Mouse (Mus musculus) stomach, postnatal 0 days (tissue): ENCODE measurements around the gene Il21. TPM values are rescaled to one million over a fixed set of nuclear protein-coding genes. Genes with fewer than 3 reads are reported as not detected.

Source experiments
- ATAC-seq: fragments of 200-750 bp; cut with Nextera tagmentation; 2 replicates; pipeline ENCODE4 v1.8.0; 2017; ENCODE audit not compliant: low FRiP score, low TSS enrichment
- DNase-seq: peaks from one replicate; pipeline ENCODE4 v3.0.0-alpha.2; 2016; ENCODE audit warnings: low spot score
- H3K27ac ChIP-seq: fragments of 300-500 bp; sonication (generic); replicated peaks from 2 replicates; pipeline ENCODE4 v1.5.1; 2014; ENCODE audit warnings: mild to moderate bottlenecking, control low read depth
- H3K27me3 ChIP-seq: fragments of 300-500 bp; sonication (generic); 2 replicates; pipeline ENCODE4 v1.6.1; 2014; ENCODE audit warnings: low read length; ENCODE audit not compliant: control insufficient read depth, insufficient read depth
- H3K36me3 ChIP-seq: fragments of 300-500 bp; sonication (generic); 2 replicates; pipeline ENCODE4 v1.6.1; 2014; ENCODE audit warnings: low read length, mixed read lengths; ENCODE audit not compliant: control insufficient read depth, insufficient read depth
- H3K4me1 ChIP-seq: fragments of 300-500 bp; sonication (generic); replicated peaks from 2 replicates; pipeline ENCODE4 v1.6.1; 2014; ENCODE audit warnings: antibody characterized with exemption; ENCODE audit not compliant: control insufficient read depth, insufficient read depth
- H3K4me2 ChIP-seq: fragments of 300-500 bp; sonication (generic); replicated peaks from 2 replicates; pipeline ENCODE4 v1.6.1; 2014; ENCODE audit warnings: low read depth, mild to moderate bottlenecking, control low read depth, moderate library complexity
- H3K4me3 ChIP-seq: fragments of 300-500 bp; sonication (generic); 2 replicates; pipeline ENCODE4 v1.5.1; 2014; ENCODE audit warnings: low read depth, low read length, control low read depth
- H3K9ac ChIP-seq: fragments of 300-500 bp; sonication (generic); 2 replicates; pipeline ENCODE4 v1.6.1; 2014; ENCODE audit warnings: mild to moderate bottlenecking, low read length, control low read depth, mixed read lengths
- H3K9me3 ChIP-seq: fragments of 300-500 bp; sonication (generic); 2 replicates; pipeline ENCODE4 v1.6.1; 2016; ENCODE audit warnings: low read length; ENCODE audit not compliant: control insufficient read depth
- EP300 ChIP-seq: optimal IDR thresholded peaks from 2 replicates; pipeline ENCODE3; 2016; ENCODE audit warnings: antibody characterized with exemption
- WGBS: fragments of 180-500 bp; shearing (Covaris S2); extraction: QIAGEN DNeasy Blood & Tissue Kit; methylation state at CpG from one replicate; pipeline ENCODE4 v1.1.7; 2014; 5-methylcytosine and 5-hydroxymethylcytosine counted together
- microRNA-seq: library from miRNA; unstranded; fragments of <30 nt; microRNA quantifications from one replicate; pipeline ENCODE4, GENCODE M21; 2016
- polyA plus RNA-seq: library from polyadenylated mRNA; unstranded; fragments of >200 nt; fragmentation: Nextera tagmentation; extraction: Ambion mirVana; gene quantifications from 2 replicates; pipeline ENCODE4 v1.2.1, GENCODE M21; 2015

Gene Il21
- polyA plus RNA-seq, 1 experiment from 2014 or later = not detected

- H3K9ac ChIP-seq = no peak overlapping the region
- H3K4me2 ChIP-seq = no peak overlapping the region
- no peak overlapping the region for H3K27ac ChIP-seq
- no peak for TF ChIP-seq EP300
- H3K4me1 ChIP-seq = no peaks in the 10 kb centered on the region
- no peaks in the 10 kb centered on the region for H3K9me3 ChIP-seq
- DNase-seq (no peak), ATAC-seq (no peak)
- no peaks in the 10 kb centered on the region for H3K27me3 ChIP-seq
- WGBS = 85% methylated on average over 8 of the region's 8 CpGs
- H3K36me3 ChIP-seq = no peaks in the 10 kb centered on the region
- H3K4me3 ChIP-seq = no peak overlapping the region
Observed at GRCm38 (mm10) chr3:37173285-37173684, 59.2 kb downstream of the Il21 start.

Small RNA genes within 50 kb of the gene (microRNA-seq; reads per million reads assigned to microRNA genes)
- not detected for gene Gm24169

Other genes with a start within 250 kb of the Il21 start
- gene Adad1, start 169.1 kb downstream of the Il21 start, polyA plus RNA-seq = 0.28 and 0.30 TPM in 2 replicates
- gene Il2, start 106.7 kb downstream of the Il21 start, polyA plus RNA-seq = 0.51 and 0.53 TPM in 2 replicates
- gene Bbs12, start 79.9 kb upstream of the Il21 start, polyA plus RNA-seq = 2.4 and 2.9 TPM in 2 replicates
- 1.7 and 1.8 TPM in 2 replicates for gene Cetn4, start 80.1 kb upstream of the Il21 start, polyA plus RNA-seq
- 1.1 and 1.2 TPM in 2 replicates for gene Fgf2, start 115.7 kb upstream of the Il21 start, polyA plus RNA-seq
- 14.3 and 14.8 TPM in 2 replicates for gene Spata5, start 187.3 kb upstream of the Il21 start, polyA plus RNA-seq
- 9.2 and 10.8 TPM in 2 replicates for gene Nudt6, start 187.6 kb upstream of the Il21 start, polyA plus RNA-seq